Mouse (Mus musculus): Measurements from ENCODE around the gene Kcnj5. TPM values are rescaled to one million over a fixed set of nuclear protein-coding genes. Genes with fewer than 3 reads are reported as not detected.

Gene Kcnj5
- total and polyA plus RNA-seq, 2 experiments from 2014 or later = 1.4 to 1.9 TPM

GRCm38 (mm10) chr9:32340831-32341230 is 3.3 kb downstream of the Kcnj5 start:
- WGBS = 64% methylated on average over 5 of the region's 5 CpGs

GRCm38 (mm10) chr9:32335389-32336150 is 8.6 kb downstream of the Kcnj5 start:
- no peaks in the 10 kb centered on the region for H3K9me3 ChIP-seq (ENCODE audit: low read length)
- TF ChIP-seq CTCF (IDR thresholded peaks at IDR 0.05) = no peak
- H3K4me3 ChIP-seq (ENCODE audit: low read depth, low read length) = no peak overlapping the region
- WGBS = 86% methylated on average over 13 of the region's 13 CpGs
- DNase-seq (ENCODE audit: low spot score) (no peak), ATAC-seq (ENCODE audit: low FRiP score) (no peak)
- no peak overlapping the region for H3K9ac ChIP-seq (replicated peaks; ENCODE audit: low read length, poor library complexity, severe bottlenecking)
- H3K36me3 ChIP-seq (ENCODE audit: insufficient read depth, low read length) = no peaks in the 10 kb centered on the region
- no peak overlapping the region for H3K27ac ChIP-seq (ENCODE audit: low read depth, low read length)
- H3K4me1 ChIP-seq (ENCODE audit: insufficient read depth, low read length) = 0 out of 2 replicates have a peak, but pooled peaks cover 2% of the 10 kb centered on the region
- H3K4me2 ChIP-seq (ENCODE audit: low read depth, low read length, poor library complexity, severe bottlenecking) = no peak overlapping the region
- no peaks in the 10 kb centered on the region for H3K27me3 ChIP-seq (ENCODE audit: insufficient read depth, low read length)

More at GRCm38 (mm10) chr9:32340831-32341230, 3.3 kb downstream of the Kcnj5 start:
- ATAC-seq (ENCODE audit: low FRiP score) (no peak), DNase-seq (ENCODE audit: low spot score) (no peak)
- Histone ChIP-seq H3K36me3 (ENCODE audit: insufficient read depth, low read length) (no peaks in the 10 kb centered on the region), H3K27me3 (ENCODE audit: insufficient read depth, low read length) (0 out of 2 replicates have a peak, but pooled peaks cover 10% of the 10 kb centered on the region), H3K9me3 (ENCODE audit: low read length) (no peaks in the 10 kb centered on the region), H3K4me1 (ENCODE audit: insufficient read depth, low read length) (peaks cover 9% of the 10 kb centered on the region; the same call in 1 of the 2 replicates), H3K4me2 (ENCODE audit: low read depth, low read length, poor library complexity, severe bottlenecking) (no peak overlapping the region), H3K27ac (ENCODE audit: low read depth, low read length) (no peak overlapping the region), H3K9ac (replicated peaks; ENCODE audit: low read length, poor library complexity, severe bottlenecking) (no peak overlapping the region), H3K4me3 (ENCODE audit: low read depth, low read length) (no peak overlapping the region)
- no peak for TF ChIP-seq CTCF (IDR thresholded peaks at IDR 0.05)

GRCm38 (mm10) chr9:32331162-32331561 is 13.0 kb downstream of the Kcnj5 start:
- TF ChIP-seq CTCF (IDR thresholded peaks at IDR 0.05) = no peak
- DNase-seq (ENCODE audit: low spot score) (no peak), ATAC-seq (ENCODE audit: low FRiP score) (no peak)
- Histone ChIP-seq H3K36me3 (ENCODE audit: insufficient read depth, low read length) (no peaks in the 10 kb centered on the region), H3K27me3 (ENCODE audit: insufficient read depth, low read length) (no peaks in the 10 kb centered on the region), H3K4me1 (ENCODE audit: insufficient read depth, low read length) (no peaks in the 10 kb centered on the region), H3K27ac (ENCODE audit: low read depth, low read length) (no peak overlapping the region), H3K9me3 (ENCODE audit: low read length) (no peaks in the 10 kb centered on the region), H3K9ac (replicated peaks; ENCODE audit: low read length, poor library complexity, severe bottlenecking) (no peak overlapping the region), H3K4me2 (ENCODE audit: low read depth, low read length, poor library complexity, severe bottlenecking) (no peak overlapping the region), H3K4me3 (ENCODE audit: low read depth, low read length) (no peak overlapping the region)
- 67% methylated on average over 5 of the region's 5 CpGs for WGBS

GRCm38 (mm10) chr9:32328777-32329176 is 15.4 kb downstream of the Kcnj5 start:
- H3K4me1 ChIP-seq (ENCODE audit: insufficient read depth, low read length) = no peaks in the 10 kb centered on the region
- WGBS = 90% methylated on average over 4 of the region's 4 CpGs
- no peaks in the 10 kb centered on the region for H3K27me3 ChIP-seq (ENCODE audit: insufficient read depth, low read length)
- no peaks in the 10 kb centered on the region for H3K9me3 ChIP-seq (ENCODE audit: low read length)
- DNase-seq (ENCODE audit: low spot score) = no peak
- no peak overlapping the region for H3K4me2 ChIP-seq (ENCODE audit: low read depth, low read length, poor library complexity, severe bottlenecking)
- H3K4me3 ChIP-seq (ENCODE audit: low read depth, low read length) = no peak overlapping the region
- no peaks in the 10 kb centered on the region for H3K36me3 ChIP-seq (ENCODE audit: insufficient read depth, low read length)
- no peak for TF ChIP-seq CTCF (IDR thresholded peaks at IDR 0.05)
- ATAC-seq (ENCODE audit: low FRiP score) = no peak
- no peak overlapping the region for H3K27ac ChIP-seq (ENCODE audit: low read depth, low read length)
- H3K9ac ChIP-seq (replicated peaks; ENCODE audit: low read length, poor library complexity, severe bottlenecking) = no peak overlapping the region

- Histone ChIP-seq H3K27ac (ENCODE audit: low read depth, low read length) (no peak overlapping the region), H3K9me3 (ENCODE audit: low read length) (no peaks in the 10 kb centered on the region), H3K4me2 (ENCODE audit: low read depth, low read length, poor library complexity, severe bottlenecking) (no peak overlapping the region), H3K27me3 (ENCODE audit: insufficient read depth, low read length) (no peaks in the 10 kb centered on the region), H3K9ac (replicated peaks; ENCODE audit: low read length, poor library complexity, severe bottlenecking) (no peak overlapping the region), H3K36me3 (ENCODE audit: insufficient read depth, low read length) (no peaks in the 10 kb centered on the region), H3K4me1 (ENCODE audit: insufficient read depth, low read length) (no peaks in the 10 kb centered on the region), H3K4me3 (ENCODE audit: low read depth, low read length) (no peak overlapping the region)
- no peak for TF ChIP-seq CTCF (IDR thresholded peaks at IDR 0.05)
- ATAC-seq (ENCODE audit: low FRiP score) = no peak
- DNase-seq (ENCODE audit: low spot score) = no peak
- 47% methylated on average over 7 of the region's 7 CpGs for WGBS
These were observed 20.5 kb downstream of the Kcnj5 start for GRCm38 (mm10) chr9:32323610-32324009.

GRCm38 (mm10) chr9:32320167-32320566 is 24.0 kb downstream of the Kcnj5 start:
- no peak for TF ChIP-seq CTCF (IDR thresholded peaks at IDR 0.05)
- 55% methylated on average over 3 of the region's 3 CpGs for WGBS
- Histone ChIP-seq H3K36me3 (ENCODE audit: insufficient read depth, low read length) (no peaks in the 10 kb centered on the region), H3K9me3 (ENCODE audit: low read length) (no peaks in the 10 kb centered on the region), H3K9ac (replicated peaks; ENCODE audit: low read length, poor library complexity, severe bottlenecking) (no peak overlapping the region), H3K27me3 (ENCODE audit: insufficient read depth, low read length) (no peaks in the 10 kb centered on the region), H3K4me1 (ENCODE audit: insufficient read depth, low read length) (no peaks in the 10 kb centered on the region), H3K4me3 (ENCODE audit: low read depth, low read length) (no peak overlapping the region), H3K4me2 (ENCODE audit: low read depth, low read length, poor library complexity, severe bottlenecking) (no peak overlapping the region), H3K27ac (ENCODE audit: low read depth, low read length) (no peak overlapping the region)
- DNase-seq (ENCODE audit: low spot score) = no peak
- ATAC-seq (ENCODE audit: low FRiP score) = no peak

Data from midbrain, postnatal 0 days (tissue).